Mouse (Mus musculus) erythroblast, embryonic 14.5 days (primary cell): ENCODE results near the gene Ganc. TPM values are rescaled to one million over a fixed set of nuclear protein-coding genes. Genes with fewer than 3 reads are reported as not detected.

Source experiments
- H3K27me3 ChIP-seq: 2 replicates; pipeline ENCODE4 v1.6.1; 2012; ENCODE audit warnings: inconsistent platforms; ENCODE audit not compliant: control insufficient read depth
- H3K36me3 ChIP-seq: 2 replicates; pipeline ENCODE4 v1.6.1; 2012; ENCODE audit warnings: mild to moderate bottlenecking, inconsistent platforms; ENCODE audit not compliant: control insufficient read depth
- H3K4me1 ChIP-seq: 2 replicates; pipeline ENCODE4 v1.6.1; 2012; ENCODE audit warnings: inconsistent platforms; ENCODE audit not compliant: control insufficient read depth
- H3K4me3 ChIP-seq: replicated peaks from 2 replicates; pipeline ENCODE3; 2012; ENCODE audit warnings: moderate library complexity, mild to moderate bottlenecking, inconsistent platforms
- H3K9me3 ChIP-seq: 2 replicates; pipeline ENCODE4 v1.6.1; 2012; ENCODE audit warnings: low read length, inconsistent platforms, mixed read lengths; ENCODE audit not compliant: control insufficient read depth
- GATA1 ChIP-seq: IDR thresholded peaks from 2 replicates; pipeline ENCODE4 v1.6.1; 2012; ENCODE audit warnings: low read length, inconsistent platforms, mixed read lengths
- TAL1 ChIP-seq: IDR thresholded peaks from 3 replicates; pipeline ENCODE4 v1.6.1; 2012; ENCODE audit warnings: low read length, inconsistent platforms, mixed read lengths
- polyA plus RNA-seq: library from polyadenylated mRNA; stranded (reverse); fragments of >175 nt; gene quantifications from 2 replicates; pipeline ENCODE4 v1.2.3, GENCODE M21; 2012

Ganc gene
- 0.06 and 0.08 TPM in 2 replicates for polyA plus RNA-seq

- Histone ChIP-seq H3K4me3 (peak within 1 kb of the TSS; percentile 78), H3K9me3 (no peaks in the 10 kb centered on the region), H3K36me3 (peaks cover 16% of the 10 kb centered on the region), H3K4me1 (peaks cover 27% of the 10 kb centered on the region), H3K27me3 (no peaks in the 10 kb centered on the region)
- no peak for TF ChIP-seq TAL1
- no peak for TF ChIP-seq GATA1
These were observed at the start of gene Ganc for GRCm38 (mm10) chr2:120403653-120403985. Gene Ganc, plus strand, starts transcription at chr2:120403896.

GRCm38 (mm10) chr2:120360425-120360824, 43.3 kb upstream of the Ganc start:
- TF ChIP-seq GATA1 (no peak), TAL1 (no peak)
- no peaks in the 10 kb centered on the region for H3K27me3 ChIP-seq
- no peaks in the 10 kb centered on the region for H3K4me1 ChIP-seq
- H3K36me3 ChIP-seq = peaks cover 72% of the 10 kb centered on the region
- no peak overlapping the region for H3K4me3 ChIP-seq
- H3K9me3 ChIP-seq = no peaks in the 10 kb centered on the region

- Histone ChIP-seq H3K27me3 (no peaks in the 10 kb centered on the region), H3K36me3 (peaks cover 79% of the 10 kb centered on the region), H3K4me3 (no peak overlapping the region), H3K4me1 (no peaks in the 10 kb centered on the region), H3K9me3 (no peaks in the 10 kb centered on the region)
- no peak for TF ChIP-seq TAL1
- no peak for TF ChIP-seq GATA1
These were observed 37.2 kb upstream of the Ganc start for GRCm38 (mm10) chr2:120366501-120366900.

- Histone ChIP-seq H3K9me3 (no peaks in the 10 kb centered on the region), H3K4me1 (no peaks in the 10 kb centered on the region), H3K27me3 (no peaks in the 10 kb centered on the region), H3K4me3 (no peak overlapping the region), H3K36me3 (peaks cover 78% of the 10 kb centered on the region)
- TF ChIP-seq GATA1 (no peak), TAL1 (no peak)
These were observed 36.1 kb upstream of the Ganc start for GRCm38 (mm10) chr2:120367416-120368207.

GRCm38 (mm10) chr2:120373858-120374257, 29.8 kb upstream of the Ganc start:
- H3K4me1 ChIP-seq = no peaks in the 10 kb centered on the region
- H3K36me3 ChIP-seq = peaks cover 73% of the 10 kb centered on the region
- TF ChIP-seq TAL1 (no peak), GATA1 (no peak)
- H3K9me3 ChIP-seq = no peaks in the 10 kb centered on the region
- H3K4me3 ChIP-seq = no peak overlapping the region
- H3K27me3 ChIP-seq = no peaks in the 10 kb centered on the region

- Histone ChIP-seq H3K27me3 (no peaks in the 10 kb centered on the region), H3K36me3 (peaks cover 78% of the 10 kb centered on the region), H3K4me3 (no peak overlapping the region), H3K9me3 (no peaks in the 10 kb centered on the region), H3K4me1 (no peaks in the 10 kb centered on the region)
- TF ChIP-seq GATA1 = no peak
- no peak for TF ChIP-seq TAL1
These were observed 17.4 kb upstream of the Ganc start for GRCm38 (mm10) chr2:120386264-120386663.

GRCm38 (mm10) chr2:120387291-120387690, 16.4 kb upstream of the Ganc start:
- H3K27me3 ChIP-seq = no peaks in the 10 kb centered on the region
- TF ChIP-seq TAL1 (no peak), GATA1 (no peak)
- peaks cover 74% of the 10 kb centered on the region for H3K36me3 ChIP-seq
- no peaks in the 10 kb centered on the region for H3K9me3 ChIP-seq
- H3K4me3 ChIP-seq = no peak overlapping the region
- H3K4me1 ChIP-seq = no peaks in the 10 kb centered on the region

- H3K27me3 ChIP-seq = no peaks in the 10 kb centered on the region
- peaks cover 81% of the 10 kb centered on the region for H3K36me3 ChIP-seq
- TF ChIP-seq TAL1 (no peak), GATA1 (no peak)
These were observed 14.3 kb upstream of the Ganc start for GRCm38 (mm10) chr2:120389376-120389775.

GRCm38 (mm10) chr2:120390934-120391333, 12.8 kb upstream of the Ganc start:
- no peak overlapping the region for H3K4me3 ChIP-seq
- TF ChIP-seq GATA1 = no peak
- no peaks in the 10 kb centered on the region for H3K27me3 ChIP-seq
- peaks cover 83% of the 10 kb centered on the region for H3K36me3 ChIP-seq
- H3K9me3 ChIP-seq = no peaks in the 10 kb centered on the region
- H3K4me1 ChIP-seq = no peaks in the 10 kb centered on the region

More at GRCm38 (mm10) chr2:120389376-120389775, 14.3 kb upstream of the Ganc start:
- no peak overlapping the region for H3K4me3 ChIP-seq
- H3K9me3 ChIP-seq = no peaks in the 10 kb centered on the region
- H3K4me1 ChIP-seq = no peaks in the 10 kb centered on the region

- TF ChIP-seq TAL1 = no peak
- no peak for TF ChIP-seq GATA1
- no peak overlapping the region for H3K4me3 ChIP-seq
- H3K4me1 ChIP-seq = no peaks in the 10 kb centered on the region
- H3K36me3 ChIP-seq = peaks cover 89% of the 10 kb centered on the region
- no peaks in the 10 kb centered on the region for H3K9me3 ChIP-seq
- no peaks in the 10 kb centered on the region for H3K27me3 ChIP-seq
These were observed 11.3 kb upstream of the Ganc start for GRCm38 (mm10) chr2:120392406-120392805.
